Mouse (Mus musculus): ENCODE measurements around the gene Slc7a14.
A peak's percentile ranks its signal among the peaks of the same experiment; 100 is the strongest.
"Not testable (repeated sequence)": the region's sequence is repeated elsewhere in the genome, so short reads cannot be mapped to it uniquely, and the experiment has no call there.

The Slc7a14 gene

DNA sequence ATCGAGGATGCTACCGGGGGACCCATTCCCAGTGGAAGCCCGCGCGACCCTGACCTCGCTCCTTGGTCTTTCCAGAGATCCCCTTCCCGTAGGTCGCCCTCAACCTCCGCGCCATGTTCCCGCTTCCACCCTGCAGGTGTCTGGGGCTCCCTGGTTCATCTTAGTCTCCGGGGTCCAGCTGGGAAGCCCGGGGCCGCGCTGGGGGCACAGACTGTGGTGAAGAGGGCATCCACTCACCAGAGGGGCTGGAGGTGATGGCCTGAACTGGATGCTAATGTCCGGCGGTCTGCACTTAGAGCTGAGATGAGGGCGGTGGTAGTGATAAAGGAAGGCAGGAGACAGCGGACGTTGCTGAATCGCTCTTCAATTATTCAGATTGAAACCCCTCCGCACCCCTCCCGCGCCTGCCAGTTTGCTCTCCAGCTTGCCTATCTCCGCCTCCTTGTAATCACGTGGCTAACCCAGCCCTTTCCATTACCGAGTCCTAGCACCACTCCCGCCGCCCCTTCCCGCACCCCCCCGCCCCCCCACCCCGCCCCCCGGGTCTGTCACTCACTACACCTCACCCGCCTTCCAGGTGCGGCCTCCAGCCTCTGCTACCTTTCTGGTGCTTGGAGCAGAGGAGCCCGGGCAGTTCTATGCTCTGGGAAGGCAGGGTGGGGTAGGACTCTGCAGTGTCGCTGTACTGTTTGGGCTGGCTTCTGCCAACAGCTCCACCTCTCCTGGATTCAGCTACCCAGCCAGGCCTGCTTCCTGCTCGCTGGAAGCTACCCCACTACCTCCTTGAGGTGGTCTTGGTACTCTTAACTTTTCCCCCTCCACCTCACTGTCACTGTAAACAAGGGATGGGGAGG, at the start of gene Slc7a14:
Gene Slc7a14 (minus strand): TSS at position 445 of the 854 bp plus-strand sequence.
- peak; percentile 41 for DNase-seq (ENCODE audit: low spot score)

DNA sequence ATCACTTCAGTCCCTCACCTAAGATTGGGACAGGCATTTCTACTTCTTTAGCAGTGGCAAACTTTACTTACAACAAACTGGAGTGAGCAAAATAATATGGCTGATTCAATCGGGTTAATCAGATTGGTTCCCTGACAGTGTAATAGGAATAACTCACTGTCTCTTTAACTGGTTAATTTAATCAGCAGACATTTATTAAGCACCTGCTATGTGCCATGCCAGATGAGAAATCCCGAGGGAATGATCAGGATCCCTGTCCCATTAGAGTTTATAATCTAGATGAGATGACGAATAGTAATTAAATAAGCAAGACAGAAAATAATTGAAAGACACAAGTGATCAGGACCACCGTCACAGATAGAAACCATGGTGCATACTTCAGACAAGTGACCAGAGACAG, 36.4 kb upstream of the Slc7a14 start:
- DNase-seq (ENCODE audit: low spot score), result no peak

DNA sequence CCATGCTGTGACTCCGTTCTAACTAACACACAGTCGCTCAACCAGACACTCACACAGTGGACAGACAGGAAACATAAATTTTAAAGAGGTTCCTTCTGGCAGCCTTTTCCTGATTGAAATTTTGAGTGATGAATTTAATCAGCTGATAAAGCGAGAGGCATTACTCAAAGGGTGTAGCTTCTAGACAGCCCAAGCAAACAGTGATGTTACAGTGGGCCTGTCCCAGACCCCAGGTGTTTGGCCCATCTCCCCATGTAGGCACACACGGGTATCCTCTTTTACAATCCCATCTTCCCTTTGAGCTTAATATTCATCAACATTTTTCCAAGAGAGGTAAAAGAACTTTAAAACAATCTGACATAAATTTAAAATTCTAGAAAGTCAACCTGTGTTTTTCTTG, 35.6 kb upstream of the Slc7a14 start:
- DNase-seq (ENCODE audit: low spot score), result no peak

DNA sequence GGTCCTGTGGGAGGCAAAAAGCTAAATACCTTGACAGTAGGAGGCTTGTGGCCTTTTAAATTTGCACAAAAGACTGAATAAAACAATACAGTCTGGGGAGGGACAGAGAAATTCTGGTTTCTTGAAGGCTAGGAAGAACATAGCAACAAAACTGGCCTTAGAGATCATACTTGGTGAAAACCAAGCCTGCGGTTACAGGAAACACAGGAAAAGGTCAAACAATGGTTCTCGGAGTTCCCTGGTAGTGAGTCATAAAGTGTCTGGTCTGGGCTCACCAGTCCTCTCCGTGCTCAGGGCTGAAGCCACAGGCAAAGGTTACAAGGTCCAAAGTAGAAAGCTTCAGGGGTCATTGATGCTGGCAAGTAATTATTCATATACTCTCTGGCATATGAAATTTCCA, 29.1 kb upstream of the Slc7a14 start:
- no peak for DNase-seq (ENCODE audit: low spot score)

DNA sequence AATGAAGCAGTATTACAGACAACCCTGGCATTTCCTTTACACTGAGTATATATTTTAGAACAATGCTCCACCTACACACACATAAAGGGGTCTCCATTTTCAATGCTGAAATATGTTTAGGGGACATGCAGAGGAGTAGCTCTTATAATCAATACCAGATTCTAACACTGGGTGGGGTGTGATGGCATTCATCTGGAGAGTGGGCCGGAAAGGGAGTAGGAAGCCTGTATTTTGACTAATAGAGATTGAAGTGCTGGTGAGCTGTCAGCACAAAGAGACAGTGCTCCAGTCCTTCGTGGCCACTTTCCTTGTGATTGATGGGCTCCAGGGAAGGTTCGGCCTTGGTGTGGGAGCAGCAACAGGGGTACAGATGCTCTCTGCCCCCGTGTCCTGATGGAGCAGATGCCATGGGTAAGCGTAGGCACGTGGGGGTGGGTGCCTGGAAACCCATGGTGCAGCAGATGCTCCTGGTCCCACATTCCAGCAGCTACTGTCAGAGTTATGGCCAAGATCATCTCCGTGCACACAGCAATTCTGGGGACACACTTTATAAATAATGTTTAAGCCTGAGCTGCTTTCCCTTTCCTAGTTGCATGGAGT, 18.2 kb upstream of the Slc7a14 start:
- no peak for DNase-seq (ENCODE audit: low spot score)

DNA sequence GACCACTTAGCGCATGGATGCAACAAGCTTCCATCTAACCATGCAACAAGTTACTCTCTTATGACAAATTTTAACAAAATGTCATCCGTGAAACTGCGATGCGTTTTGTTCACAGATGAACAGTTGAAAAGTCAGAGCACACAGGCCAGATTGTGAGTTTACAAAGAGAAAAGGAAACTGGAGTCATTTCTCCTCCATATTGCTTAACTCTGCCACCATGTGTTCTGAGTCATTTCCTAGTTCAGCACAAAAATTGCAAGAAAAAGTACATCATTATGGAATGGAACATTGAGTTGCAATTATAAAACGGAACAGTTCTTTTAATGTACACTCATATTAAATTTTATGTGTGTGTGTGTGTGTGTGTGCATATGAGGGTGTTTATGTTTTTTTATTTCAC, 17.6 kb upstream of the Slc7a14 start:
- DNase-seq (ENCODE audit: low spot score), result no peak

DNA sequence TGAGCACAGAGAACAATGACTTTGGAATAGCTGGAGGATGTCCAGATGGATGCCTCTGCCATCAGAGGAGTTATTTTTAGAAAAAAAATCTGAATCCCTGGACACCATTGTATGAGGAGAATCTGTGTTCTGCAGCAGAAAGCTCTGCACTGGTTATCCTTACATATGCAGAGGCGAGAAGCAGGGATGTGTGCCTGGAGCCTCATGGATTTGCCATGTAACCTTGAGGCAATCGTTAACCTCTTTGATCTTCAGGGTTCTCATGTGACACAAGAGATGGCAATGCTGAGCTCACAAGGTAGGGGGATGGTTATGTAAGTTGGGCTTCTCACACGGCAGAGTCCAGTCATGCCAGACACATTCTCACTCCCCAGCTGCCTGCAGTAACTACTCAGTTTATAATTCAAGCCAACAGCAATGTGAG, 14.1 kb upstream of the Slc7a14 start:
- DNase-seq (ENCODE audit: low spot score), result no peak

DNA sequence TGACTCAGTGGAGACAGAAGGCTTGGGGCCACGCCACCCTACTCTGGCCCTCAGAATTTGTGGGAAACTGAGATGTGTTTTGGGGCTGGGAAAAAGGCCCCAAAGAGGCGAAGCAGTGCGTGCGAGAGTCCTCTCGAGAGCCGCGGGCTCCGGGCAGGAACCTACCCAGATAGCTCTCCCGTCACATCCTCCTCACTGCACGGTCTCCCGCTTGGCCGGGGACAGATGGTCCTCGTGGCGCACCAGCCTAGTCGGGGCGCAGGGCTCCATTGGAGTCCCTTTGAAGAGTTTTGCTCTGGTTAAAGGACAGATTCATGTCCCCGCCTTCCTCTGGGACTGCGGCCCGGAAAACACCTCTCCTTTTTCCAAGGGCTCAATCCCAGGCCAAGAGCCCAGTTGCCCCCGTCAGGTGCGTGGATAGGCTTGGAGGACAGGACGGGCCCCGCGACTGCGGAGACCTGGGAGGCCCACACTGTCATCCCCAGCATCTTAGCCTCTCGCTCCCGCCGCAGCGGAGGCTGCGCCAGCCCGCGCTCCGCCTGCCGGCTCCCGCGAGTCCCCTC, 726 bp downstream of the Slc7a14 start:
- DNase-seq (ENCODE audit: low spot score), result no peak

DNA sequence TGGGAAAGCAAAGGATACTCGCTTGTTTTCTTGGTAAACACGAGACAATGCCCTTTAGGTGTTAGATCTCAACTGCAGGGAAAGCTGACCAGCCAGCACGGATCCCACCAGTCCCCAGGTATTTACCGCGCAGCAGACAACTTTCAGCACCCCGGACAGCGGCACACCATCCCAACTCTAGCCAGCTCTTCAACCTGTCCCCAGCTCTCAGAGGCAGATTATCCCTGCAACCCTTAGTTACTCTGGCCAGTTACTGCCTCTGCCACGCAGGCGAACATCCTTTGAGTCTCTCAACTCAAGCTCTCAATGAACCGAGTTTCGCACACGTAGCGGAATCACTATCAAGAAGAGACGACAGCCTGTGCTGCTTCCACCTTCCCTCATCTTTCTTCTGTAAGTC, 1.3 kb downstream of the Slc7a14 start:
- peak; percentile 81 for DNase-seq (ENCODE audit: low spot score)

DNA sequence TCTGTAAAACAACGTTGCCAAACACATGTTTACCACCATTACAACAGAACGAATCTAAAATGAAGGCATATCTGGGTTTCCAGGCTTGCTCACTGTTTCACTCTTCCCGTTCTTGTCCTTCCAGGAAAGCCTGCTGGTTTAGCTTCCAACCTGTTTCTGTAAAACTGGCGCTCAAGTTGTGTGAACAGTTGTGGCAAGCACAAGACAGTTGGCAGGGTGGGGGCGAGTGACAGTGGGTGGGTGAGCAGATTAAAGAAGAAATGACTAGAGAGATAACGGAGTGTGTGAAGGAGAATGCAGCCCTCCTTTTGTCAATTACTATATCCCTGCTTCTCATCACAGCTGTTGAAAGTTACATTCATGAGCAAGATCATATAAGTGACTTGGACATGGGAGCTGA, 2.2 kb downstream of the Slc7a14 start:
- no peak for DNase-seq (ENCODE audit: low spot score)

DNA sequence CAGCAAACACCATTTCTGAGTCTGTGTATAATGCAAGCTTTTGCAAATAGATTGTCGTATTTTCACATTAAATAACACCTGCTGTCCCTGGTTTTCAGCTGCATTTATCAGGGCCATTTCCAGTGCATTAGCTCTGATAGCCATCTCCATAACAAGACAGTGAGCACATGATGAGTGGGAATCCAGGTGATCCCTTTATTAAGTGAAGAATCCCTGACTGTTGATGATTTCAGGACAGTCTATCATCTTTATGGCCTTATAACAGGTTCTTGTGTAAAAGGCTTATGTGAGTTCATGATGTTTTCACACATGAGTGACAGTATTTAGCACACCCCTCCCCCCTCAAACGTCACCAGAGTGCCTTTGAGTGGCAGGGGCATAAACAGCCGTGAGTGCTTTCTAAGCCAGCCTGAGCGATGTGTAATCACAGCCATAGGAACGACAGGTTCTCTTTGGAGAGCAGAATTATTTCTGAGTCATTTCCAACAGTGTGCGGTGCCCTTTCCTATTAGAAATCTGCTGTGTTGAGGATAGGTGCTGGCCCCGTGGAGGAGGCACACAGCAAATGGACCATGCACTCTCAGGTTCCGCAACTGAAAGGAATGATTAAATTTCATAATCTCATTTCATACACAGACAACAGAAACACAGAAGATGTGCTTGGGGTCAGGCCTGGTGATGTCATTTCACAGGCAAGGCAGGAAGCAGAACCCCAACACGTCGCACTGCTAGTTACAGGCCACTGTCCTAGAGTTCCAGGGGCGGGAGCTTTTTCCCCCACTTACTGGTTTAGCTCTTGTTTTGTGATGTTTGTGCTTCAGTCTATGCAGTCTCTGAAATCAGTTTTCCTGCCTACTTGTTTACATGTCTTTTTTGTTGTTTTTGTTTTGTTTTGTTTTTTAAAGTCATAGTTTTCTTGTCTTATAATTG, 18.2 kb downstream of the Slc7a14 start:
- DNase-seq (ENCODE audit: low spot score), result no peak

DNA sequence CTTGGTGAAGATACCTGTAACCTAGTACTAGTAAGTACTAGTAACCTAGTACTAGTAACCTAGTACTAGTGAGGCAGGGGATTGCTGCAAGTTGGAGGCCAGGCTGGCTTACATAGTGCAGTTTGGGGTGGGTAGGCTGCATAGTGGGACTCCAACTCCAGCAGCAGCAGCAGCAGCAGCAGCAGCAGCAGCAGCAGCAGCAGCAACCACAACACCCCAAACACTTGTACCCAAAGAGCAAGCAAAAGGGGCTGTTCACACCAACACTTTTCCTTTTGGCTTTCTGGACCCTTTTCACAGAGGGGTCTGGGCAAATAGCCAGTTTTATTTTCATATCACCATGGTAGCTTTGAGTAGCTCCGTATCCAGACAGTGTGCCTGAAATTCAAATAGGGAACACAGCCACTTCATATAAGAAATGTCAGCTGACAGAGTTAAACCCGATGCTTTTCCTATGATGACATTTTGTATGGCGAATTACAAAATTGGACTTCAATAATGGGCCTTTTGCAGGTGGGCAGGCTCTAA, 22.7 kb downstream of the Slc7a14 start:
- DNase-seq (ENCODE audit: low spot score), result no peak

DNA sequence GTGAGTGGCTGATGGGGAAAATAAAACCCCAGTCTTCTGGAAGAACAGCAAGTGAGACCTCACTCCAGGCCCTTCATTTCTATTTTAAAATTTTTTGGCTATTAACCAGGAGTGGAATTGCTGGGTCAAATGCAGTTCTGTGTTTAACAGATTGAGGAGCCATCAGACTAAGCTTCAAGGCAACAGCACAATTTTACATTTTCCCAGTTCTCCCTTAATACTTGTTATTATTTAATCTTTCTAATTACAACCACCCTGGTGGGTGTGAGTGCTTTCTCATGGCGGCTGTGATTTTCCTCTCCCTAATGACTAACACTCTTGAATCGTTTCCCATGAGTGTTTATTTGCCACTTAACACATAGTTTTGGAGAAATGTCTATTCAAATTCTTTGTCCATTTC, 29.1 kb downstream of the Slc7a14 start:
- no peak for DNase-seq (ENCODE audit: low spot score)

DNA sequence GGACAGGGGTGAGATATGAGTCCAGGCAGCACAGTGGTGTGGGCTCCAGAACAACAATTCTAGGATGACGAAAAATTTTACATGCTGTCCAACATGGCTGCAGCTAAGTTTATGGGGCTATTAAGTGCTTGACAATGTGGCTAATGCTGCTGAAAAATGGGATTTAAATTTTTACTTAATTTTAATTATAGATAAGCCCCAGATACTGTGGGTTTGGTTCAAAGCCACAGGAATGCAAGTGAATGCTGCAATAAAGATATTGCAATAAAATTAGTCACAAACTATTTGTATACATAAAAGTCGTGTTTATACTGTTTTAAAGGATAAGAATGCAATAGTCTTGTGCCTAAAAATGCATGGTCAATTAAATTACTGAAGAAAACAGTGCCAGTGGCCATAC, 35.3 kb downstream of the Slc7a14 start:
- DNase-seq (ENCODE audit: low spot score), result no peak

DNA sequence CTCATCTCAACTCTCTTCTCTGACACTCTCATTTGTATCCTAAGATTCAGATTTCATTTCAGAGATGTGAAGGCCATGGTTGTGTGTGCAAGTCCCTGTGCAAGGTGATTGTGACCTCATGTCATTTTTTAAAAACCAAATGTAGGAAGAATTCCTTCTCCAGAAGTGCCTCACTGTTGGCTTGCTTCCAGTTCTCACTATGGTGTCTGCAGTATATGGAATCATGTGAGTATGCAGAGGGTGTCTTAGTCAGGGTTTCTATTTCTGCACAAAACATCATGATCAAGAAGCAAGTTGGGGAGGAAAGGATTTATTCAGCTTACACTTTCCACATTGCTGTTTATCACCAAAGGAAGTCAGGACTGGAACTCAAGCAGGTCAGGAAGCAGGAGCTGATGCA, 36.9 kb downstream of the Slc7a14 start:
- DNase-seq (ENCODE audit: low spot score), result not testable (repeated sequence)

DNA sequence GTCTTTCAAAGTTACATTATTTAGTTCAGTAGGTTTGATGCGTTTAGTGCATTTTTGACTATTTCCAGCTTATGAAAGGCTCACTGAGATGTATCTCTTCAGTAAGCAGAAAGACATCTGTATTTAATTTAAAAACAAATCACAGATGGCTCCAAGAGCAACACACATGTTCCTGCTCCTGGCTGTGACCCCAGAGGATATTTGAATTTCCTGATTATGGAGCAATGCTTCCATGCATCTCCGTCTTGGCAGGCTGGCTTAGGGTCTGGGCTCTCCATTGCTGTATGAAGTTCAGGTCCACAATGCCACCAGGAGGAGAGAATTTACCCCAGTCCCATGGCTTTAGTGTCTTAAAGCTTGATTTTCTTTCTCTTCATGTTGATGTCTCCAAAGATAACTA, 37.5 kb downstream of the Slc7a14 start:
- no peak for DNase-seq (ENCODE audit: low spot score)

DNA sequence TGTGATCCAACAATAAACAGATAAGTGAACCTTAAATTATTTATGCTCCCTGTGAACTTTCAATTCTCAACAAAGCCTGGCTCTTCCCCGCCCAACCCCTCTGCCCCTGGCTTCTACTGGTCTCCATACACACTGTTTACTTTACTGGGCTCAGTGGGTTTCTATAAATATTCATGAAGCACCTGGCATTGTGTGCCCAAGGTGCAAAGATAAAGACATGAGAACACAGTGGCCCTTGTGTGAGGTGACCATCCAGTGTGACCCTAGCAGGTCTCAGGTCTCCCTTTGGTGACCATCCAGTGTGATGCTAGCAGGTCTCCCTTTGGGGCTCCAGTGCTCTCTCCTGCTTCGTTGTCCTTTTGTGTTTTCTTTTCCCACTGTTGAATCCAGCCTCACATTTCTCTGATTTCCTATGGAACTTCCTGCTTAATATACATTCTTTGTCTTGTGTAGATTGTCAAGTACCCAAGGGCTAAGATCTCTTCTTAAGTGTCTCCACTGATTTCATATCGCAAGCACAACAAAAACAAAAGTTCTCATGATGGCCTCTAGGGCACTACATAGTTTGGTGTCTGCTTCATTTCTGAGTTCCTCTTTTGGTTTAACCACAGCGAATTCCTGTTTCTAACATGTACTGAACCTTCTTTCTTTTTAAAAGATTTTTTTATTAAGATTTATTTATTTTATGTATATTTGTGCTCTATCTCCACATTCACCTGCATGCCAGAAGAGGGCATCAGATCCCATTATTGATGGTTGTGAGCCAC, 40.4 kb downstream of the Slc7a14 start:
- DNase-seq (ENCODE audit: low spot score), result no peak

DNA sequence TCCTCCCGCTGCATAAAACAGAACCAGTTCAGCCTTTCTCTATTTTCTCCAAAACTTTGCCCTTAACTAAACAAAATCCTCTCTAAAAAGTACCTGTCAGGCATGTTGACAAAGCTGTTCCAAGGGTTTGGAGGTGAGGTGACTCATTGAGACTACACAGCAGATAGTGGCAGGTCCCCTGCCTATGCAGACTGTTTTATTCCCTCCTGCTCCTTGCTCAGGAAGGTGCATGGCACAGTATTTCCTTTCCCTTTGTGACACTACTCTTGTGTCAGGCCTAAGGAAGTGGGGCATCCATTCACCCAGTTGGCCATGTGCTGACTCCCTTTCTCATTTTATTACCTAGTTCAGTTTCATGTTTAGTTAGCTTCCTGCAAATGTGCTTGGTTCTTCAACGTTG, 42.3 kb downstream of the Slc7a14 start:
- DNase-seq (ENCODE audit: low spot score), result no peak

DNA sequence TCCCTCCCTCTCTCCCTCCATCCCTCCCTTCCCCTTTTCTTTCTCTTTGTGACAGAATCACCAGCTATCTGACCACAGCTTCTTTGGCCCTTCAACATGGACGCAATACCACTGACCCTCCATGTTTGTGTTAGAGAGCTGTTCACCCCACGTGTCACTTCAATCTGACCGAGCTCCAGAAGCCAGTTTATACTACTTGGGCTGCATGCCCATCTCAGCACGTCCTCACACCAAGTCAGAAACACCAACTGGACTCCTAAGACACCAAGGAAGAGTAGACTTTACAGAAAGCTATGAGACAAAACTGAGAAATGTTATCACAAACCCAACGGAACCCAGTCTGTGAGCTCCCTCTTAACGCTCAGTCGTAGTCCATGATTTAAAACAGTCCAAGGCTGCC, 43.2 kb downstream of the Slc7a14 start:
- DNase-seq (ENCODE audit: low spot score), result no peak

DNA sequence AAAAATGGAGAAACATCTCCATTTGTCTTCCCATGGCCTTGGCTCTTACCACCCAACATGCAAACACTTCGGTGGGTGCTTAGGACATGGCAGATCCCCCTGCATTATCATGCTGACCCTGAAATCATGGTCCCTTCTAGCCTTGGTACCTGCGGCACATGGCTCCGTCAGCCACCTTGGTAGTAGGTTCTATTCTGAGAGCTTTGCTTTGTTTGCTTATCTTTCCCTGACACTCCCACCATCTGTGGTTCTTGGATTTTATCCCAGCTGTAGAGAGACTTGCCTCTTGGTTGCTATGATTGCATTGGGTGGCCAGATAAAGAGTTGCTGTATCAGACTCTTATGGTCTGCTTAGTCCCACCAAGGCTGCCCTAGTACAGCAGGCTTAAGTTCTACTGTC, 46.6 kb downstream of the Slc7a14 start:
- DNase-seq (ENCODE audit: low spot score), result no peak

DNA sequence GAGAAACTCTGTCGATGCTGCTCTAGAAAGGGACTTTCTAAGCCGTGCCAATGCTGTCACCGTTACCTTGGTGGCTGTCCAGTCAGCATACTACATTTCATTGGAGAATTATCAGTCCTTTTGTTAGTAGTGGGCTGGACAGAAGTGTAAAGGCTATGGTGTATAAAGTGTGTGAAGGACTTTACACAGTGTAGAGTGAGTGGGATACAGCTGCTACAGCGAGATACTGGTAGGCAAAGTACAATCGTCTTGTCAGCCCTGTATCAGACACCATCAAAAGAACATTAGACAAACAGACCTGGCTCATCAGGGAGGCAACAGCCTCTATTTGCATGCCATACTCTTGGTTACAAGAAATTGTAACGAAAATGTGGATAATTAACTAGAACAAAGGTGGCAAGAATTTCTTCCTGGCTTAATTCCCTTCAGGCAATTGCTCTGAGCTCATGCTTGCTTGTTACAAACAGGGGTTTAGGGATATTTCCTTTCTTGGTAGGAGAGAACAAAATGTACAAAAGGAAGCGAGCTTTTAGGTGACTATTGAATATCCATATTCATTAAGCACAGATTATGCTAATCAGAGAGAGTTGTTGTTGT, 48.7 kb downstream of the Slc7a14 start:
- DNase-seq (ENCODE audit: low spot score), result no peak

Measured in testis, postnatal 10 days (tissue).